Mouse (Mus musculus) hindbrain, embryonic 16.5 days (tissue): ENCODE data around the gene 4921536K21Rik. TPM values are rescaled to one million over a fixed set of nuclear protein-coding genes. Genes with fewer than 3 reads are reported as not detected.

Source experiments
- ATAC-seq: fragments of 200-750 bp; cut with Nextera tagmentation; 2 replicates; pipeline ENCODE4 v1.8.0; 2017; ENCODE audit warnings: moderate TSS enrichment, moderate library complexity
- H3K27ac ChIP-seq: fragments of 300-500 bp; sonication (generic); 2 replicates; pipeline ENCODE4 v1.5.1; 2014; ENCODE audit warnings: low read depth, mild to moderate bottlenecking, control low read depth, low read length, moderate library complexity
- H3K27me3 ChIP-seq: fragments of 300-500 bp; sonication (generic); replicated peaks from 2 replicates; pipeline ENCODE4 v1.6.1; 2014; ENCODE audit warnings: low read length; ENCODE audit not compliant: control insufficient read depth, insufficient read depth
- H3K36me3 ChIP-seq: fragments of 300-500 bp; sonication (generic); 2 replicates; pipeline ENCODE4 v1.6.1; 2014; ENCODE audit warnings: mild to moderate bottlenecking, low read length, moderate library complexity, mixed read lengths; ENCODE audit not compliant: control insufficient read depth, insufficient read depth
- H3K4me1 ChIP-seq: fragments of 300-500 bp; sonication (generic); 2 replicates; pipeline ENCODE4 v1.6.1; 2014; ENCODE audit warnings: low read depth, low read length; ENCODE audit not compliant: control insufficient read depth, insufficient read depth
- H3K4me2 ChIP-seq: fragments of 300-500 bp; sonication (generic); 2 replicates; pipeline ENCODE4 v1.6.1; 2014; ENCODE audit warnings: mild to moderate bottlenecking, low read length, control low read depth, moderate library complexity
- H3K4me3 ChIP-seq: fragments of 300-500 bp; sonication (generic); 2 replicates; pipeline ENCODE4 v1.5.1; 2014; ENCODE audit warnings: mild to moderate bottlenecking, low read length, control low read depth, moderate library complexity
- H3K9ac ChIP-seq: fragments of 300-500 bp; sonication (generic); 2 replicates; pipeline ENCODE4 v1.6.1; 2014; ENCODE audit warnings: low read depth, mild to moderate bottlenecking, control low read depth, low read length, moderate library complexity
- H3K9me3 ChIP-seq: fragments of 300-500 bp; sonication (generic); 2 replicates; pipeline ENCODE4 v1.6.1; 2014; ENCODE audit warnings: mild to moderate bottlenecking, low read length, moderate library complexity; ENCODE audit not compliant: control insufficient read depth
- WGBS: fragments of 180-500 bp; shearing (Covaris S2); extraction: QIAGEN DNeasy Blood & Tissue Kit; methylation state at CpG from one replicate; pipeline ENCODE4 v1.1.7; 2014; 5-methylcytosine and 5-hydroxymethylcytosine counted together
- polyA plus RNA-seq: library from polyadenylated mRNA; unstranded; fragments of >200 nt; fragmentation: Nextera tagmentation; extraction: Ambion mirVana; gene quantifications from 2 replicates; pipeline ENCODE4 v1.2.1, GENCODE M21; 2015

The 4921536K21Rik gene
- polyA plus RNA-seq, 1 experiment from 2014 or later: 0.88 TPM

DNA sequence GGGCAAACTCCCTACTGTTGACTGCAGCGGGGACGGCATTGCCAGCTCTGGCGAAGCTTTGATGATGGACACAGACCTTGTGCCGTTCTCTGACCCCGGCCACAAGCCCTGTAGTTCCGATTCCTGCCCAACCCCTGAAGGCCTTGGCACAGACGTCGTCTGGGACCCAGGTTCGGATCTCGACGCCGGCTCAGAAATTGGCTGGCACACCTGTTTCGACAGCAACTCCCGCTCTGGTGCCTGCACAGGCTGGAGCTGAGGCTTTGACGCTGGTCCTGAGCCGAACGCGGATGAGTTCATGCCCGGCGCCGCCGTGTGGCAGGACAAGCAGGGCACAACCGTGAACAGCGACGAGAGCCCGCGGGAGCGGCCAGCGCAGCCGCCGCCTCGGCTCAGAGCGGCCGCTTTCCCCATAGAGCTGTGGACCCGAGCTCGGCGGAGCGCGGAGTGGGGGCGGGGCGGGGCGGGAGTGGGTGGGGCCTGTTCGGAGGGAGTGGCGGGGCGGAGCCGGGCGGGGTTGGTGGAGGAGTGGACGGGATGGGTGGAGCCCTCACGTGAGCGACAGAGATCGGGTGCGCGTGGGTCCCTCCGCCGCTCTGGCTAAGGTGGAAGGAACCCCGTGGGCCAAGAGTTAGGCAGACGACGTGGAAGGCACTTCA lies 31.3 kb downstream of the 4921536K21Rik start, which contains the start of gene Osbp2:
TSS of gene Osbp2 (minus strand) at position 450 of the 659 bp plus-strand sequence.
- H3K27ac ChIP-seq: peak within 1 kb of the TSS; percentile 40; the same call in 1 of the 2 replicates
- peaks cover 8% of the 10 kb centered on the region for H3K4me1 ChIP-seq
- H3K36me3 ChIP-seq: no peaks in the 10 kb centered on the region
- peak within 1 kb of the TSS; percentile 72 for H3K4me2 ChIP-seq
- H3K9ac ChIP-seq: peak within 1 kb of the TSS; percentile 66
- WGBS: 5% methylated on average over 37 of the region's 58 CpGs
- H3K9me3 ChIP-seq: no peaks in the 10 kb centered on the region
- H3K4me3 ChIP-seq: peak within 1 kb of the TSS; percentile 54
- ATAC-seq: peak; percentile 91
- H3K27me3 ChIP-seq: no peaks in the 10 kb centered on the region

GRCm38 (mm10) chr11:3862661-3863453 lies 32.0 kb downstream of the 4921536K21Rik start:
- no peak overlapping the region for H3K27ac ChIP-seq
- H3K4me1 ChIP-seq: peaks cover 8% of the 10 kb centered on the region
- ATAC-seq: peak; percentile 7; the same call in 1 of the 2 replicates
- no peaks in the 10 kb centered on the region for H3K9me3 ChIP-seq
- no peaks in the 10 kb centered on the region for H3K36me3 ChIP-seq
- peak overlapping the region; percentile 54 for H3K4me3 ChIP-seq
- peak overlapping the region; percentile 66 for H3K9ac ChIP-seq
- WGBS: 76% methylated on average over 19 of the region's 19 CpGs
- H3K27me3 ChIP-seq: no peaks in the 10 kb centered on the region
- H3K4me2 ChIP-seq: peak overlapping the region; percentile 72

DNA sequence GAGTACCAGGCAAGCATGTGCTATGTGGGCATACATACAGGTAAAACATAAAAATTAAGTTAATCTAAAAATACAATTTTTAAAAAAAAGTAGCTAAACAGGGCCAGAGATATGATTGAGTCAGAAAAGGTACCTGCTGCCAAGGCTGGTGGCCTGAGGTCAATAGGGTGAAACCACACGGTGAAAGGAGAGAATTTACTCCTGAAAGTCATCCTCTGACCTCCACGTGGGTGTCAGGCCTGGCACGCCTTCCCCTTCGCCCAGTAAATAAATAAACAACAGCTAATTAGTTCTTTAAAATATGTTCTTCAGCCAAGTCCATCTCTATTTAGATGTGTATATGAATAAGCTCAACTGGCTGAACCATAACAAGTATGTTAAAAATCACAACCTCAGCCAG lies 34.5 kb downstream of the 4921536K21Rik start:
- Histone ChIP-seq H3K27me3 (no peaks in the 10 kb centered on the region), H3K9me3 (no peaks in the 10 kb centered on the region), H3K36me3 (no peaks in the 10 kb centered on the region), H3K4me2 (no peak overlapping the region), H3K9ac (no peak overlapping the region), H3K27ac (no peak overlapping the region), H3K4me3 (no peak overlapping the region), H3K4me1 (peaks cover 8% of the 10 kb centered on the region)
- no peak for ATAC-seq
- whole genome bisulfite sequencing: 75% methylated on average over 4 of the region's 4 CpGs

DNA sequence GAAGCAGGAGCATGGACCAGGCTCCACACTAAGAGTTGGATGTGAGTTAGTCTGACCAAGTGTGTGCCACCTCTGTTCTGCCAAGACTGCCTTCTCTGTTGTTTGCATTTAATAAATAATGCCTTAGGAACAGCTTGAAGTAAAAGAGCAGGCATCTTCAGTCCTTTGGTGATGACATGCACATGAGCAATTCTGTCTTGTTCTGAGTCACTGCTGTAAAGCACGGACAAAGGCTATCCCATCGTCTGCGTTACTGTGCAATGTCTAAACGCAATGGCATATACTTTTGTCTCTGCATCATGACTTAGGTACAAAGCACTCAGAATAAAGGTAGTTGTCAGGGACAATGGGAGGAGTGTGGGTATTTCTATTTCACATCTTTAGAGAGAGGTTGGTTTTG lies 35.1 kb downstream of the 4921536K21Rik start:
- Histone ChIP-seq H3K4me3 (no peak overlapping the region), H3K9ac (no peak overlapping the region), H3K4me2 (no peak overlapping the region), H3K27me3 (no peaks in the 10 kb centered on the region), H3K9me3 (no peaks in the 10 kb centered on the region), H3K4me1 (peaks cover 8% of the 10 kb centered on the region), H3K36me3 (no peaks in the 10 kb centered on the region), H3K27ac (no peak overlapping the region)
- ATAC-seq: no peak
- WGBS: 93% methylated on average over 4 of the region's 4 CpGs

- 73% methylated on average over 5 of the region's 5 CpGs for WGBS
- Histone ChIP-seq H3K27me3 (no peaks in the 10 kb centered on the region), H3K9me3 (no peaks in the 10 kb centered on the region), H3K27ac (no peak overlapping the region), H3K9ac (no peak overlapping the region), H3K4me2 (no peak overlapping the region), H3K4me3 (no peak overlapping the region), H3K4me1 (peaks cover 3% of the 10 kb centered on the region; the same call in 1 of the 2 replicates), H3K36me3 (no peaks in the 10 kb centered on the region)
- no peak for ATAC-seq
These were observed 37.0 kb downstream of the 4921536K21Rik start for GRCm38 (mm10) chr11:3857902-3858301.

- H3K4me2 ChIP-seq: no peak overlapping the region
- H3K27ac ChIP-seq: no peak overlapping the region
- no peak for ATAC-seq
- no peaks in the 10 kb centered on the region for H3K36me3 ChIP-seq
- H3K9me3 ChIP-seq: no peaks in the 10 kb centered on the region
- no peaks in the 10 kb centered on the region for H3K27me3 ChIP-seq
- H3K9ac ChIP-seq: no peak overlapping the region
- 88% methylated on average over 5 of the region's 5 CpGs for WGBS
- no peak overlapping the region for H3K4me3 ChIP-seq
- peaks cover 3% of the 10 kb centered on the region; the same call in 1 of the 2 replicates for H3K4me1 ChIP-seq
These were observed 39.1 kb downstream of the 4921536K21Rik start for GRCm38 (mm10) chr11:3855846-3856245.

GRCm38 (mm10) chr11:3854156-3854555 lies 40.7 kb downstream of the 4921536K21Rik start:
- no peak for ATAC-seq
- 94% methylated on average over 3 of the region's 3 CpGs for WGBS

DNA sequence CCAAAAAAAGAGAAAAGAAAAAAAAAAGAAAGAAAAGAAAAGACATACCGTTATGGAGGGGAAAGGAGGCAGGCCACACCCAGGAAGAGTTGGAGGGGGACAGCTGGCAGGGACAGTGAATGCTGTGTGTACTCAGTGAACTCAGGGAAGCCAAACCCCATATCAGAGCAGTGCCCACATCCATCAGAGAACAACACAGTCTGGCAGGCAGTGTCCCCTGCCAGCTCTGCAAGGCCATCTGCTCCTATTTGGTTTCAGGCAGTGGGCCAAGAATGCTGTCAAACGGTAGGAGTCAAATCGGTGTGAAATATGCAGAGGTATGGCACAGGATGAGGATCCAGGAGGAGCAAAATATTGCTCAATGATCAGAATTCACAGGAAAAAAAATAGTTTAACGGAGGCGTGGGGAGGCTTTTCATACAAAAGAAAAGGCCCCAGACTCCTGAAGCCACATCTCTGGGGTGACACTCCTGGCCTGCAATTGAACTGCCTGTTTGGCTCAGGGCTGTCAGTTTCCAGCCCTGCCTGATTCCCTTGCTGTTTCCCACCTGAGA lies 41.3 kb downstream of the 4921536K21Rik start:
- no peaks in the 10 kb centered on the region for H3K36me3 ChIP-seq
- WGBS: 38% methylated on average over 5 of the region's 5 CpGs
- H3K27me3 ChIP-seq: no peaks in the 10 kb centered on the region

More at GRCm38 (mm10) chr11:3854156-3854555, 40.7 kb downstream of the 4921536K21Rik start:
- no peaks in the 10 kb centered on the region for H3K9me3 ChIP-seq
- no peak overlapping the region for H3K9ac ChIP-seq
- H3K4me2 ChIP-seq: no peak overlapping the region
- no peaks in the 10 kb centered on the region for H3K27me3 ChIP-seq
- H3K4me1 ChIP-seq: peaks cover 3% of the 10 kb centered on the region; the same call in 1 of the 2 replicates
- no peaks in the 10 kb centered on the region for H3K36me3 ChIP-seq
- no peak overlapping the region for H3K27ac ChIP-seq
- H3K4me3 ChIP-seq: no peak overlapping the region

DNA sequence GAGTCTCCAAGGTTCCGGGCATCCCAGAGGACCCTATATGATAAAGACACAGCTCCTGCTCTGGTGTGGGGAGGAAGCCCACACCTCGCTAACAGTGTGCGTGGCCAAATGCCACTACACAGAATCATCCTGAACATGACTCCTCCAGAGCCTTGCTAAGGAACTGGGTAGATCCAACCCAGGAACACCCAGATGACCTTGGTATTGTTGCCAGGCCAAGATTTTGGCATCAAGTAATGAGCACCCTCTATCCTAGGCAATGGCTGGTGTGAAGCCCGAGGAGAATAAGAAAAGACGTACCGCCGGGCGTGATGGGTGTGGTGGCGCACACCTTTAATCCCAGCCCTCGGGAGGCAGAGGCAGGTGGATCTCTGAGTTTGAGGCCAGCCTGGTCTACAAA lies 41.9 kb downstream of the 4921536K21Rik start:
- Histone ChIP-seq H3K4me2 (no peak overlapping the region), H3K9me3 (no peaks in the 10 kb centered on the region), H3K4me1 (peaks cover 3% of the 10 kb centered on the region; the same call in 1 of the 2 replicates), H3K9ac (no peak overlapping the region), H3K27me3 (no peaks in the 10 kb centered on the region), H3K4me3 (no peak overlapping the region), H3K27ac (peak overlapping the region; percentile 12; the same call in 1 of the 2 replicates), H3K36me3 (no peaks in the 10 kb centered on the region)
- WGBS: 91% methylated on average over 10 of the region's 10 CpGs
- no peak for ATAC-seq

More for the DNA sequence above, 41.3 kb downstream of the 4921536K21Rik start:
- ATAC-seq: peak; percentile 92
- Histone ChIP-seq H3K4me2 (no peak overlapping the region; the same call in 1 of the 2 replicates), H3K27ac (peak overlapping the region; percentile 46; the same call in 1 of the 2 replicates), H3K4me3 (no peak overlapping the region), H3K9ac (no peak overlapping the region), H3K9me3 (no peaks in the 10 kb centered on the region), H3K4me1 (peaks cover 3% of the 10 kb centered on the region; the same call in 1 of the 2 replicates)
